Mouse (Mus musculus): ENCODE data around the gene Cybc1.

Cybc1 gene

GRCm38 (mm10) chr11:121199851-121200250 lies 29.3 kb downstream of the Cybc1 start:
- Histone ChIP-seq H3K9me3 (ENCODE audit: low read length) (no peaks in the 10 kb centered on the region), H3K4me3 (replicated peaks; ENCODE audit: low read length) (no peak overlapping the region), H3K36me3 (ENCODE audit: insufficient read depth, low read length) (no peaks in the 10 kb centered on the region), H3K27me3 (ENCODE audit: insufficient read depth, low read length) (no peaks in the 10 kb centered on the region), H3K4me1 (replicated peaks; ENCODE audit: low read depth, low read length) (peaks cover 11% of the 10 kb centered on the region)
- no peak for TF ChIP-seq NANOG (IDR thresholded peaks at IDR 0.05; ENCODE audit: borderline replicate concordance, low read length)
- no peak for TF ChIP-seq CTCF (conservative IDR thresholded peaks at IDR 0.05; ENCODE audit: low read length)
- no peak for TF ChIP-seq POU5F1 (IDR thresholded peaks at IDR 0.05; ENCODE audit: borderline replicate concordance, low read length)

- Histone ChIP-seq H3K9me3 (ENCODE audit: low read length) (no peaks in the 10 kb centered on the region), H3K4me1 (replicated peaks; ENCODE audit: low read depth, low read length) (peaks cover 6% of the 10 kb centered on the region), H3K36me3 (ENCODE audit: insufficient read depth, low read length) (no peaks in the 10 kb centered on the region), H3K27me3 (ENCODE audit: insufficient read depth, low read length) (no peaks in the 10 kb centered on the region), H3K4me3 (replicated peaks; ENCODE audit: low read length) (no peak overlapping the region)
- no peak for TF ChIP-seq NANOG (IDR thresholded peaks at IDR 0.05; ENCODE audit: borderline replicate concordance, low read length)
- no peak for TF ChIP-seq POU5F1 (IDR thresholded peaks at IDR 0.05; ENCODE audit: borderline replicate concordance, low read length)
- no peak for TF ChIP-seq CTCF (conservative IDR thresholded peaks at IDR 0.05; ENCODE audit: low read length)
Measured at GRCm38 (mm10) chr11:121198622-121199021, 30.5 kb downstream of the Cybc1 start.

GRCm38 (mm10) chr11:121193415-121193814 lies 35.7 kb downstream of the Cybc1 start:
- TF ChIP-seq CTCF (conservative IDR thresholded peaks at IDR 0.05; ENCODE audit: low read length) (no peak), POU5F1 (IDR thresholded peaks at IDR 0.05; ENCODE audit: borderline replicate concordance, low read length) (no peak), NANOG (IDR thresholded peaks at IDR 0.05; ENCODE audit: borderline replicate concordance, low read length) (no peak)
- Histone ChIP-seq H3K4me3 (replicated peaks; ENCODE audit: low read length) (no peak overlapping the region), H3K4me1 (replicated peaks; ENCODE audit: low read depth, low read length) (no peaks in the 10 kb centered on the region), H3K27me3 (ENCODE audit: insufficient read depth, low read length) (no peaks in the 10 kb centered on the region), H3K36me3 (ENCODE audit: insufficient read depth, low read length) (no peaks in the 10 kb centered on the region), H3K9me3 (ENCODE audit: low read length) (no peaks in the 10 kb centered on the region)

- Histone ChIP-seq H3K36me3 (ENCODE audit: insufficient read depth, low read length) (no peaks in the 10 kb centered on the region), H3K4me1 (replicated peaks; ENCODE audit: low read depth, low read length) (no peaks in the 10 kb centered on the region)
- TF ChIP-seq POU5F1 (IDR thresholded peaks at IDR 0.05; ENCODE audit: borderline replicate concordance, low read length) = no peak
- no peak for TF ChIP-seq NANOG (IDR thresholded peaks at IDR 0.05; ENCODE audit: borderline replicate concordance, low read length)
- TF ChIP-seq CTCF (conservative IDR thresholded peaks at IDR 0.05; ENCODE audit: low read length) = no peak
Measured at GRCm38 (mm10) chr11:121192742-121193141, 36.4 kb downstream of the Cybc1 start.

GRCm38 (mm10) chr11:121189681-121190080 lies 39.4 kb downstream of the Cybc1 start:
- no peaks in the 10 kb centered on the region for H3K4me1 ChIP-seq (replicated peaks; ENCODE audit: low read depth, low read length)
- H3K9me3 ChIP-seq (ENCODE audit: low read length) = no peaks in the 10 kb centered on the region
- no peaks in the 10 kb centered on the region for H3K27me3 ChIP-seq (ENCODE audit: insufficient read depth, low read length)
- TF ChIP-seq POU5F1 (IDR thresholded peaks at IDR 0.05; ENCODE audit: borderline replicate concordance, low read length) (no peak), NANOG (IDR thresholded peaks at IDR 0.05; ENCODE audit: borderline replicate concordance, low read length) (no peak), CTCF (conservative IDR thresholded peaks at IDR 0.05; ENCODE audit: low read length) (no peak)
- H3K36me3 ChIP-seq (ENCODE audit: insufficient read depth, low read length) = no peaks in the 10 kb centered on the region
- no peak overlapping the region for H3K4me3 ChIP-seq (replicated peaks; ENCODE audit: low read length)

More at GRCm38 (mm10) chr11:121192742-121193141, 36.4 kb downstream of the Cybc1 start:
- Histone ChIP-seq H3K9me3 (ENCODE audit: low read length) (no peaks in the 10 kb centered on the region), H3K27me3 (ENCODE audit: insufficient read depth, low read length) (no peaks in the 10 kb centered on the region), H3K4me3 (replicated peaks; ENCODE audit: low read length) (no peak overlapping the region)

- Histone ChIP-seq H3K27me3 (ENCODE audit: insufficient read depth, low read length) (no peaks in the 10 kb centered on the region; the same call in 1 of the 2 replicates), H3K36me3 (ENCODE audit: insufficient read depth, low read length) (peaks cover 5% of the 10 kb centered on the region; the same call in 1 of the 2 replicates), H3K4me3 (replicated peaks; ENCODE audit: low read length) (0 out of 2 replicates have a peak overlapping the region, but pooled peaks have one; percentile 23), H3K9me3 (ENCODE audit: low read length) (no peaks in the 10 kb centered on the region), H3K4me1 (replicated peaks; ENCODE audit: low read depth, low read length) (peaks cover 11% of the 10 kb centered on the region)
- TF ChIP-seq CTCF (conservative IDR thresholded peaks at IDR 0.05; ENCODE audit: low read length) = peak; percentile 96
- no peak for TF ChIP-seq NANOG (IDR thresholded peaks at IDR 0.05; ENCODE audit: borderline replicate concordance, low read length)
Measured at GRCm38 (mm10) chr11:121176285-121177270, 52.5 kb downstream of the Cybc1 start.

GRCm38 (mm10) chr11:121174234-121174633 lies 54.9 kb downstream of the Cybc1 start:
- Histone ChIP-seq H3K4me3 (replicated peaks; ENCODE audit: low read length) (no peak overlapping the region), H3K9me3 (ENCODE audit: low read length) (no peaks in the 10 kb centered on the region), H3K27me3 (ENCODE audit: insufficient read depth, low read length) (no peaks in the 10 kb centered on the region; the same call in 1 of the 2 replicates), H3K36me3 (ENCODE audit: insufficient read depth, low read length) (no peaks in the 10 kb centered on the region), H3K4me1 (replicated peaks; ENCODE audit: low read depth, low read length) (peaks cover 11% of the 10 kb centered on the region)
- no peak for TF ChIP-seq POU5F1 (IDR thresholded peaks at IDR 0.05; ENCODE audit: borderline replicate concordance, low read length)
- no peak for TF ChIP-seq NANOG (IDR thresholded peaks at IDR 0.05; ENCODE audit: borderline replicate concordance, low read length)
- TF ChIP-seq CTCF (conservative IDR thresholded peaks at IDR 0.05; ENCODE audit: low read length) = no peak

- no peaks in the 10 kb centered on the region for H3K9me3 ChIP-seq (ENCODE audit: low read length)
- H3K27me3 ChIP-seq (ENCODE audit: insufficient read depth, low read length) = no peaks in the 10 kb centered on the region; the same call in 1 of the 2 replicates
- no peaks in the 10 kb centered on the region for H3K36me3 ChIP-seq (ENCODE audit: insufficient read depth, low read length)
- TF ChIP-seq CTCF (conservative IDR thresholded peaks at IDR 0.05; ENCODE audit: low read length) (no peak), POU5F1 (IDR thresholded peaks at IDR 0.05; ENCODE audit: borderline replicate concordance, low read length) (no peak), NANOG (IDR thresholded peaks at IDR 0.05; ENCODE audit: borderline replicate concordance, low read length) (no peak)
- peaks cover 11% of the 10 kb centered on the region for H3K4me1 ChIP-seq (replicated peaks; ENCODE audit: low read depth, low read length)
- H3K4me3 ChIP-seq (replicated peaks; ENCODE audit: low read length) = no peak overlapping the region
Measured at GRCm38 (mm10) chr11:121173203-121173602, 55.9 kb downstream of the Cybc1 start.
